Mouse (Mus musculus): ENCODE results near the gene Plch2. TPM values are rescaled to one million over a fixed set of nuclear protein-coding genes. Genes with fewer than 3 reads are reported as not detected.

Plch2 gene
- polyA plus RNA-seq, 1 experiment from 2014 or later, result 0.57 TPM

- DNase-seq (ENCODE audit: low spot score), result no peak
- WGBS, result 84% methylated on average over 2 of the region's 2 CpGs
- no peak overlapping the region for H3K4me3 ChIP-seq
- H3K9me3 ChIP-seq, result no peaks in the 10 kb centered on the region
- peaks cover 11% of the 10 kb centered on the region; the same call in 1 of the 2 replicates for H3K4me1 ChIP-seq
- H3K36me3 ChIP-seq, result no peaks in the 10 kb centered on the region
- H3K27ac ChIP-seq, result no peak overlapping the region
- H3K27me3 ChIP-seq (ENCODE audit: insufficient read depth, poor library complexity, severe bottlenecking), result peaks cover 5% of the 10 kb centered on the region; the same call in 1 of the 2 replicates
These were observed 116.4 kb downstream of the Plch2 start for GRCm38 (mm10) chr4:154940156-154940555.

- Histone ChIP-seq H3K27me3 (ENCODE audit: insufficient read depth, poor library complexity, severe bottlenecking) (peaks cover 15% of the 10 kb centered on the region; the same call in 1 of the 2 replicates), H3K9me3 (no peaks in the 10 kb centered on the region), H3K36me3 (no peaks in the 10 kb centered on the region), H3K4me3 (no peak overlapping the region), H3K4me1 (0 out of 2 replicates have a peak, but pooled peaks cover 3% of the 10 kb centered on the region), H3K27ac (no peak overlapping the region)
- DNase-seq (ENCODE audit: low spot score), result no peak
- WGBS, result 83% methylated on average over 1 of the region's 1 CpGs
These were observed 118.8 kb downstream of the Plch2 start for GRCm38 (mm10) chr4:154937746-154938145.

GRCm38 (mm10) chr4:154936542-154937255 is 119.9 kb downstream of the Plch2 start:
- 58% methylated on average over 8 of the region's 8 CpGs for WGBS
- 0 out of 2 replicates have a peak, but pooled peaks cover 3% of the 10 kb centered on the region for H3K4me1 ChIP-seq
- peaks cover 15% of the 10 kb centered on the region; the same call in 1 of the 2 replicates for H3K27me3 ChIP-seq (ENCODE audit: insufficient read depth, poor library complexity, severe bottlenecking)
- H3K36me3 ChIP-seq, result no peaks in the 10 kb centered on the region
- H3K27ac ChIP-seq, result no peak overlapping the region
- DNase-seq (ENCODE audit: low spot score), result no peak
- no peak overlapping the region for H3K4me3 ChIP-seq
- H3K9me3 ChIP-seq, result no peaks in the 10 kb centered on the region

GRCm38 (mm10) chr4:154935788-154936187 is 120.8 kb downstream of the Plch2 start:
- WGBS, result 71% methylated on average over 7 of the region's 7 CpGs
- DNase-seq (ENCODE audit: low spot score), result no peak
- Histone ChIP-seq H3K27ac (no peak overlapping the region), H3K4me3 (no peak overlapping the region), H3K27me3 (ENCODE audit: insufficient read depth, poor library complexity, severe bottlenecking) (peaks cover 15% of the 10 kb centered on the region; the same call in 1 of the 2 replicates), H3K9me3 (no peaks in the 10 kb centered on the region), H3K4me1 (0 out of 2 replicates have a peak, but pooled peaks cover 3% of the 10 kb centered on the region), H3K36me3 (no peaks in the 10 kb centered on the region)

GRCm38 (mm10) chr4:154934800-154935199 is 121.8 kb downstream of the Plch2 start:
- H3K4me1 ChIP-seq, result 0 out of 2 replicates have a peak, but pooled peaks cover 3% of the 10 kb centered on the region
- DNase-seq (ENCODE audit: low spot score), result no peak
- no peaks in the 10 kb centered on the region for H3K36me3 ChIP-seq
- H3K9me3 ChIP-seq, result no peaks in the 10 kb centered on the region
- peaks cover 15% of the 10 kb centered on the region; the same call in 1 of the 2 replicates for H3K27me3 ChIP-seq (ENCODE audit: insufficient read depth, poor library complexity, severe bottlenecking)
- H3K27ac ChIP-seq, result no peak overlapping the region
- H3K4me3 ChIP-seq, result no peak overlapping the region
- WGBS, result 72% methylated on average over 2 of the region's 2 CpGs

GRCm38 (mm10) chr4:154933306-154933907 is 123.2 kb downstream of the Plch2 start:
- H3K36me3 ChIP-seq, result no peaks in the 10 kb centered on the region
- DNase-seq (ENCODE audit: low spot score), result no peak
- no peak overlapping the region for H3K27ac ChIP-seq
- H3K4me3 ChIP-seq, result no peak overlapping the region
- H3K9me3 ChIP-seq, result no peaks in the 10 kb centered on the region
- peaks cover 10% of the 10 kb centered on the region for H3K4me1 ChIP-seq
- peaks cover 21% of the 10 kb centered on the region; the same call in 1 of the 2 replicates for H3K27me3 ChIP-seq (ENCODE audit: insufficient read depth, poor library complexity, severe bottlenecking)
- WGBS, result 45% methylated on average over 13 of the region's 13 CpGs

Other genes starting within 250 kb of the Plch2 start
- 0.39 and 0.44 TPM in 2 replicates for gene Ttc34, start 219.3 kb downstream of the Plch2 start, polyA plus RNA-seq (2016; fragmentation: Nextera tagmentation; extraction: Ambion mirVana)
- gene Mmel1, start 187.2 kb downstream of the Plch2 start, polyA plus RNA-seq (2016; fragmentation: Nextera tagmentation; extraction: Ambion mirVana), result 0.12 and 0.62 TPM in 2 replicates
- gene Fam213b, start 157.6 kb downstream of the Plch2 start, polyA plus RNA-seq (2016; fragmentation: Nextera tagmentation; extraction: Ambion mirVana), result 24.6 and 32.3 TPM in 2 replicates
- gene Tnfrsf14, start 128.2 kb downstream of the Plch2 start, polyA plus RNA-seq (2016; fragmentation: Nextera tagmentation; extraction: Ambion mirVana), result 1.6 and 2.6 TPM in 2 replicates
- gene Hes5, start 95.9 kb downstream of the Plch2 start, polyA plus RNA-seq (2016; fragmentation: Nextera tagmentation; extraction: Ambion mirVana), result 0.15 and 0.26 TPM in 2 replicates
- 45.3 and 49.2 TPM in 2 replicates for gene Pank4, start 92.7 kb downstream of the Plch2 start, polyA plus RNA-seq (2016; fragmentation: Nextera tagmentation; extraction: Ambion mirVana)
- gene Pex10, start 10.2 kb upstream of the Plch2 start, polyA plus RNA-seq (2016; fragmentation: Nextera tagmentation; extraction: Ambion mirVana), result 17.3 and 19.4 TPM in 2 replicates
- 144 and 165 TPM in 2 replicates for gene Rer1, start 29.6 kb upstream of the Plch2 start, polyA plus RNA-seq (2016; fragmentation: Nextera tagmentation; extraction: Ambion mirVana)
- 3.6 and 4.6 TPM in 2 replicates for gene Morn1, start 29.8 kb upstream of the Plch2 start, polyA plus RNA-seq (2016; fragmentation: Nextera tagmentation; extraction: Ambion mirVana)
- 7.5 and 11.3 TPM in 2 replicates for gene Ski, start 165.8 kb upstream of the Plch2 start, polyA plus RNA-seq (2016; fragmentation: Nextera tagmentation; extraction: Ambion mirVana)
- gene Faap20, start 193.0 kb upstream of the Plch2 start, polyA plus RNA-seq (2016; fragmentation: Nextera tagmentation; extraction: Ambion mirVana), result 77.0 and 87.4 TPM in 2 replicates

Data from heart, embryonic 10.5 days (tissue).